Mouse (Mus musculus): ENCODE measurements around the gene Pnkd. TPM values are rescaled to one million over a fixed set of nuclear protein-coding genes. Genes with fewer than 3 reads are reported as not detected.

Pnkd gene
- total RNA-seq, 2 experiments from 2014 or later, result 0.76 to 12.2 TPM

- ATAC-seq (replicated peaks; ENCODE audit: low FRiP score, poor library complexity, severe bottlenecking), result no peak
These were observed 96.9 kb downstream of the Pnkd start for GRCm38 (mm10) chr1:74381588-74382021.

- no peak for ATAC-seq (replicated peaks; ENCODE audit: low FRiP score, poor library complexity, severe bottlenecking)
These were observed 98.7 kb downstream of the Pnkd start for GRCm38 (mm10) chr1:74383385-74383784.

- no peak for ATAC-seq (replicated peaks; ENCODE audit: low FRiP score, poor library complexity, severe bottlenecking)
These were observed 99.8 kb downstream of the Pnkd start for GRCm38 (mm10) chr1:74384525-74384924.

GRCm38 (mm10) chr1:74385064-74385463 is 100.3 kb downstream of the Pnkd start:
- ATAC-seq (replicated peaks; ENCODE audit: low FRiP score, poor library complexity, severe bottlenecking), result no peak

- ATAC-seq (replicated peaks; ENCODE audit: low FRiP score, poor library complexity, severe bottlenecking), result no peak
These were observed 100.8 kb downstream of the Pnkd start for GRCm38 (mm10) chr1:74385531-74385930.

GRCm38 (mm10) chr1:74386363-74386713 is 101.6 kb downstream of the Pnkd start:
- no peak for ATAC-seq (replicated peaks; ENCODE audit: low FRiP score, poor library complexity, severe bottlenecking)

- ATAC-seq (replicated peaks; ENCODE audit: low FRiP score, poor library complexity, severe bottlenecking), result peak; percentile 74
These were observed 102.1 kb downstream of the Pnkd start for GRCm38 (mm10) chr1:74386714-74387385.

GRCm38 (mm10) chr1:74387386-74387988 is 102.8 kb downstream of the Pnkd start:
- ATAC-seq (replicated peaks; ENCODE audit: low FRiP score, poor library complexity, severe bottlenecking), result no peak

- ATAC-seq (replicated peaks; ENCODE audit: low FRiP score, poor library complexity, severe bottlenecking), result no peak
These were observed 103.7 kb downstream of the Pnkd start for GRCm38 (mm10) chr1:74388398-74388920.

GRCm38 (mm10) chr1:74389831-74390286 is 105.1 kb downstream of the Pnkd start:
- no peak for ATAC-seq (replicated peaks; ENCODE audit: low FRiP score, poor library complexity, severe bottlenecking)

- ATAC-seq (replicated peaks; ENCODE audit: low FRiP score, poor library complexity, severe bottlenecking), result peak; percentile 27; the same call in 1 of the 2 replicates
These were observed 105.7 kb downstream of the Pnkd start for GRCm38 (mm10) chr1:74390287-74390906.

- peak; percentile 67 for ATAC-seq (replicated peaks; ENCODE audit: low FRiP score, poor library complexity, severe bottlenecking)
These were observed 106.4 kb downstream of the Pnkd start, which contains the start of gene Ctdsp1 for GRCm38 (mm10) chr1:74390924-74391748. Gene Ctdsp1, plus strand, starts transcription at chr1:74391509.

GRCm38 (mm10) chr1:74391844-74392441 is 107.2 kb downstream of the Pnkd start:
- peak; percentile 57 for ATAC-seq (replicated peaks; ENCODE audit: low FRiP score, poor library complexity, severe bottlenecking)

GRCm38 (mm10) chr1:74392446-74392994 is 107.8 kb downstream of the Pnkd start:
- ATAC-seq (replicated peaks; ENCODE audit: low FRiP score, poor library complexity, severe bottlenecking), result no peak

GRCm38 (mm10) chr1:74393010-74393409 is 108.3 kb downstream of the Pnkd start:
- no peak for ATAC-seq (replicated peaks; ENCODE audit: low FRiP score, poor library complexity, severe bottlenecking)

- no peak for ATAC-seq (replicated peaks; ENCODE audit: low FRiP score, poor library complexity, severe bottlenecking)
These were observed 109.0 kb downstream of the Pnkd start for GRCm38 (mm10) chr1:74393697-74394096.

- no peak for ATAC-seq (replicated peaks; ENCODE audit: low FRiP score, poor library complexity, severe bottlenecking)
These were observed 109.6 kb downstream of the Pnkd start for GRCm38 (mm10) chr1:74394311-74394710.

GRCm38 (mm10) chr1:74394858-74395257 is 110.1 kb downstream of the Pnkd start:
- no peak for ATAC-seq (replicated peaks; ENCODE audit: low FRiP score, poor library complexity, severe bottlenecking)

- no peak for ATAC-seq (replicated peaks; ENCODE audit: low FRiP score, poor library complexity, severe bottlenecking)
These were observed 110.6 kb downstream of the Pnkd start for GRCm38 (mm10) chr1:74395290-74395689.

All from erythroid progenitor cell, adult 5-6 weeks (primary cell).